Mouse (Mus musculus) lung, adult 2 months (tissue): ENCODE results near the gene Dhx9.

Source experiments
- CTCF ChIP-seq: fragments of 200-500 bp; IDR thresholded peaks from 2 replicates; pipeline ENCODE4 v1.5.1; 2011; ENCODE audit warnings: mild to moderate bottlenecking, low read length, control low read depth; ENCODE audit not compliant: insufficient read depth
- POLR2A ChIP-seq: fragments of 200-500 bp; IDR thresholded peaks from 2 replicates; pipeline ENCODE4 v1.6.1; 2011; ENCODE audit warnings: low read depth, mild to moderate bottlenecking, control low read depth, low read length, borderline replicate concordance; ENCODE audit errors: extremely low read depth

DNA sequence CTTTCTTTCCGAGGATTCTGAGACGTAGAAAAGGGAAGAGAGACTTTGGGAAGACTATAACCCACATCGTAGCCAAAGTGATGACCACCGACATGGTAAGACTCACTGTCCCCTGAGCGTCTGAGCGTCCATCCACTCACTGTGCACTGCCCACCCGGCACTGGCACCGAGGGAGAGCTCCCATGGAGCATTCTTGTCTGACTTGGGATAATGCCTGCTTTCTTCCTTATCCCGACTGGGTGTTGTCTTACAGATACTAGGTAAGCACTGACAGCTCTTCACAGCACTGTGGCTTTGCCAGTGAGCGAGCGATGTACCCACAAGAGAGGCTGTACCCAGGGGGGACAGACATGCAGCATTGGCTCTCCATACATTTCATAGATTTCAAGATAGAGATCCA is 49.9 kb downstream of the Dhx9 start:
- TF ChIP-seq CTCF (no peak), POLR2A (no peak)
